Mouse (Mus musculus): ENCODE measurements around the gene Tenm4. TPM values are rescaled to one million over a fixed set of nuclear protein-coding genes. Genes with fewer than 3 reads are reported as not detected.

The Tenm4 gene
- polyA plus RNA-seq, 1 experiment from 2014 or later = 39.7 TPM

DNA sequence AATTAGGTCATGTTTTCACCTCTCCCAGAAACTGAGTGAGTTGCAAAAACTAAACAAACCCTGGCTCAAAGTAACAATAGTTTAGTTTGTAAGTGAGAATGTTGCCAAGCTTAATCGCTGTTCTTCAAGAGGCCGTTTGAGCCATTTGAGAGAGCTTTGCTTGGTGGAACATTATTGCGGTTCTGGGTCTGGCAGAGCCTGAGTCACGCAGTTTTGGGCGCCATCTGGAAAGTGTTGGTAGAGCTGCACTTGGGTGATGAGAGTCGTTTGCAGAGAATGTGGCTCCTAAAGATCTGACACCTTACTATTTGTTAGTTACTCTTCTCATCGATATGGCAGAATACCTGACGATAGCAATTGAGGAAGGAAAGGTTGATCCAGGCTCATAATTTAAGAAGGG, 537.9 kb downstream of the Tenm4 start:
- Histone ChIP-seq H3K27ac (ENCODE audit: low read length) (no peak overlapping the region), H3K4me3 (ENCODE audit: low read length) (no peak overlapping the region), H3K4me2 (replicated peaks; ENCODE audit: low read depth, low read length) (no peak overlapping the region), H3K9ac (replicated peaks; ENCODE audit: low read length) (no peak overlapping the region), H3K36me3 (ENCODE audit: insufficient read depth, low read length) (peaks cover 6% of the 10 kb centered on the region; the same call in 1 of the 2 replicates), H3K9me3 (ENCODE audit: low read length) (no peaks in the 10 kb centered on the region), H3K27me3 (ENCODE audit: insufficient read depth, low read length) (no peaks in the 10 kb centered on the region), H3K4me1 (ENCODE audit: insufficient read depth, low read length) (no peaks in the 10 kb centered on the region)
- ATAC-seq (ENCODE audit: low FRiP score, low TSS enrichment) = no peak
- WGBS = 90% methylated on average over 8 of the region's 8 CpGs

DNA sequence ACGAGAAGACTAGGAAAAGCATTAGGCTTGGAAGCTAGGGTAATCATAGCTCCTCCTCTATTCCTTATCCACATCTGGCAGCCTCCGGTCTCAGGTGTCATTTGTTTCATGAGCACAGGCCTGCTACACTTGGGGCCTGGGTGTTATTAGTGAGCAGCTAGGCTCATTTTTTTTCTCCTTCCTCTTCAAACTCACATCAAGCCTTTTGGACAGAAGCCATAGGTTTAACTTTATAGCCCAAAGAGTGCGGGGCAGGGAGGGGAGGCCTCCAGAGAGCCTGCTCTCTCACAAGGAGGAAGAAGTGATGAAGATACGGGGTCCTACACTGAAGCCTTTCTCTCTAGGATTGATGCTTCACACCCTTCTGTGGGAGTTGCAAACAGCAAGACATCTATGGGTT, 538.8 kb downstream of the Tenm4 start:
- Histone ChIP-seq H3K4me3 (ENCODE audit: low read length) (no peak overlapping the region), H3K4me2 (replicated peaks; ENCODE audit: low read depth, low read length) (no peak overlapping the region), H3K36me3 (ENCODE audit: insufficient read depth, low read length) (peaks cover 6% of the 10 kb centered on the region; the same call in 1 of the 2 replicates), H3K27me3 (ENCODE audit: insufficient read depth, low read length) (no peaks in the 10 kb centered on the region), H3K9ac (replicated peaks; ENCODE audit: low read length) (no peak overlapping the region), H3K9me3 (ENCODE audit: low read length) (no peaks in the 10 kb centered on the region), H3K4me1 (ENCODE audit: insufficient read depth, low read length) (no peaks in the 10 kb centered on the region), H3K27ac (ENCODE audit: low read length) (no peak overlapping the region)
- 72% methylated on average over 4 of the region's 4 CpGs for WGBS
- ATAC-seq (ENCODE audit: low FRiP score, low TSS enrichment) = no peak

DNA sequence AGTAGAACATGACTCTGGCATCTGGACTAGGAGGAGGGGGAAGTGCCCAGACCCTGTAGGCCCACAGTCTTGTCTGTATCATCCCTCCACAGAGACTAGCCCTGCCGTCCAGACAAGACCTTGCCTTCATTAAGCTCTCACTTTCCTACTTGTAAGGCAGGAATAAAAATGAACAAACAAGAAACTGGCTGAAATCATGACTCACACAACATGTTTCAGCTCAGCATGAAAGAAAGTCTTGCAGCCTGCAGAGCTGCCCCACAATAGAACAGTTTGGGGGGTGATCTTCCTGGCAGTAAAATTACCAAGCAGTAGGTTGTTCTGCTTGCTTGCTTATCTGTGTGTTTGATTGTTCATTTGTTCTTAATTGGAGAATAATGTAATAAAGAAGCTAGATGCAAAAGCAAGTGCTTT, 539.6 kb downstream of the Tenm4 start:
- WGBS = 78% methylated on average over 1 of the region's 1 CpGs
- H3K9ac ChIP-seq (replicated peaks; ENCODE audit: low read length) = no peak overlapping the region
- H3K9me3 ChIP-seq (ENCODE audit: low read length) = no peaks in the 10 kb centered on the region
- no peak overlapping the region for H3K4me2 ChIP-seq (replicated peaks; ENCODE audit: low read depth, low read length)
- H3K27me3 ChIP-seq (ENCODE audit: insufficient read depth, low read length) = no peaks in the 10 kb centered on the region
- no peak overlapping the region for H3K4me3 ChIP-seq (ENCODE audit: low read length)
- H3K27ac ChIP-seq (ENCODE audit: low read length) = no peak overlapping the region
- no peaks in the 10 kb centered on the region for H3K4me1 ChIP-seq (ENCODE audit: insufficient read depth, low read length)
- peaks cover 5% of the 10 kb centered on the region; the same call in 1 of the 2 replicates for H3K36me3 ChIP-seq (ENCODE audit: insufficient read depth, low read length)
- no peak for ATAC-seq (ENCODE audit: low FRiP score, low TSS enrichment)

DNA sequence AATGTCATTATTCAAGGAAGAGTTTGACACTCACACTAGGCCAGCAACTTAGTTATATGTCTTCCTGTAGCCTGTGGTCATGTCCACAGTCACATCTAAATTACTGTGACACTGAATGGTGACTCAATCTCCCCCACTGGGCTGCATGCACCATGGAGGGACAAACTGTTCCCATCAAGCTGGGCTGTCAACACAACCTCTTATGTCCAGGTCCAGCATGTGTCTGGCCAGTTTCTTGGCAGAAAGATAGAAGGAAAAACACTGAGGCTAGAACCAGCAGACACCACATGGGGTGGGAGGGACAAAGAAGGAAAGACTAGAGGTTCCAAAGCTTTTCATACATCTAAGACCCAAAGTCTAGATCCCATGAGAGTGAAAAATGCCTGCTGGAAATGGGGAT, 541.8 kb downstream of the Tenm4 start:
- no peak overlapping the region for H3K4me2 ChIP-seq (replicated peaks; ENCODE audit: low read depth, low read length)
- H3K36me3 ChIP-seq (ENCODE audit: insufficient read depth, low read length) = no peaks in the 10 kb centered on the region
- no peak overlapping the region for H3K27ac ChIP-seq (ENCODE audit: low read length)
- H3K4me3 ChIP-seq (ENCODE audit: low read length) = no peak overlapping the region
- ATAC-seq (ENCODE audit: low FRiP score, low TSS enrichment) = peak; percentile 12; the same call in 1 of the 2 replicates
- H3K9me3 ChIP-seq (ENCODE audit: low read length) = no peaks in the 10 kb centered on the region
- H3K27me3 ChIP-seq (ENCODE audit: insufficient read depth, low read length) = no peaks in the 10 kb centered on the region
- no peaks in the 10 kb centered on the region for H3K4me1 ChIP-seq (ENCODE audit: insufficient read depth, low read length)
- no peak overlapping the region for H3K9ac ChIP-seq (replicated peaks; ENCODE audit: low read length)

DNA sequence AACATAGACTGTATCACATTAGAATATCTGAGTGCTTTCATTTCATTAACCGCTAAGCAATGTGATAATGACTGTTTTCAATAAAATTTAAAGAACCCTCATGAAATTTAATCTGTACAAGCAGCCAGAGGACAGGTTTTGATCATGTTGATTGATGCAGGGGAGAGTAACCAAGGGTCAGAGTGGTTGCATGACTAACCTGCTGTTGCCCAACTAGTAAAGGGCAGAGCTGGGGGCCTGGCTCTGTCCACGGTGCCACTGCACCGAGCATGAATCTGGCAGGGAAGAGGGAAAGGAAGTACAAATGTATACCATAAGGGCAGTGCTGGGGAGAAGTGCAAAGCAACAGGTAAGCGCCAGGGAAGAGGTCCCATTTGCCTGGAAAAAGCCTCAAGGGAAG, 545.9 kb downstream of the Tenm4 start:
- 72% methylated on average over 4 of the region's 4 CpGs for WGBS
- Histone ChIP-seq H3K9me3 (ENCODE audit: low read length) (no peaks in the 10 kb centered on the region), H3K27me3 (ENCODE audit: insufficient read depth, low read length) (no peaks in the 10 kb centered on the region), H3K4me2 (replicated peaks; ENCODE audit: low read depth, low read length) (no peak overlapping the region), H3K4me1 (ENCODE audit: insufficient read depth, low read length) (no peaks in the 10 kb centered on the region), H3K36me3 (ENCODE audit: insufficient read depth, low read length) (no peaks in the 10 kb centered on the region), H3K4me3 (ENCODE audit: low read length) (no peak overlapping the region), H3K9ac (replicated peaks; ENCODE audit: low read length) (no peak overlapping the region), H3K27ac (ENCODE audit: low read length) (no peak overlapping the region)
- no peak for ATAC-seq (ENCODE audit: low FRiP score, low TSS enrichment)

DNA sequence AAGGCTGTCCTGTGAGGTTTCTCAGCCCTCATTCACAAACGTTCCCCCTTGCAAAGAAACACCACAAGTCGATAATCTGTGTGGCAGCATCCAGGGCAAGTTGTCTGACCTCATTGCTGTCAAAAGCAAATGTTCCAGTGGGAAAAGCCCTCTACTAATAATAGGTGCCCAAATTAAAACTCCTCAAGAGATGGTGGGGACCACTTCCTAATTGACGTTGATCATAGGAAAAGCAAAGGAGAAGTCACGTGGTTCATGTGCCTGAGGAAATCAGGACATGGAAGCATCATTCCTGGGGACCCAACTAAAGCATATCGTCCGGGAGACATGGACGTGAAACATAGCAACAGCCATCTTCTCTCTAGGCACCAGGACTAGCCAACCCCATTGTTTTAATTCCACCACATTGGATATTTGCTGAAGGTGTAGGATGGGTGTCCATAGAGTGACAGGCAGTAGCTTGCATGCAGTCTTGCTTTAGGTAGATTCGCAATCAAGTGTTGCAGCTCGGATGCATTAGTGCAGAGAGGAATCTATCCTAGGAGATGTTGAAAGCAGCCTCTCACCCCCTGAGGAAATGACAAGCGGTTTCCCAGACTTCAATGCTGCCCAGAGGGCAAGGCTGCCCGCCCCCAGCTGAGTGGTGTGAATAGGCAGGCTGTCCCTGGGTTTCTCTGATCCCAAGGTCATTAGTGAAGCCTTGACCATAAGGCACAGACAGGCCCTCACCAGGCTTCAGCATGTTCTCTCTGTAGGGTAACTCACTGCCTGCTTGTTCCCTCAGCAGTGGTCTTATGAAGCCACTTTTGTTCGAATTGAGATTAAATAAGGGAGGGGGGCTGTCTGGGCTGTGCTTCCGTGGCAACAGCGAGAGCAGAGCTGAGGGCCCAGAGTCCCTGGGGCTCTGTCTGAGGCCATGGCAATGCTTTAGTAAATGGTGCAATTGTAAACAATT, 547.4 kb downstream of the Tenm4 start:
- ATAC-seq (ENCODE audit: low FRiP score, low TSS enrichment) = no peak
- H3K4me1 ChIP-seq (ENCODE audit: insufficient read depth, low read length) = no peaks in the 10 kb centered on the region
- no peak overlapping the region for H3K9ac ChIP-seq (replicated peaks; ENCODE audit: low read length)
- H3K4me3 ChIP-seq (ENCODE audit: low read length) = no peak overlapping the region
- no peaks in the 10 kb centered on the region for H3K36me3 ChIP-seq (ENCODE audit: insufficient read depth, low read length)
- H3K9me3 ChIP-seq (ENCODE audit: low read length) = no peaks in the 10 kb centered on the region
- H3K4me2 ChIP-seq (replicated peaks; ENCODE audit: low read depth, low read length) = no peak overlapping the region
- H3K27me3 ChIP-seq (ENCODE audit: insufficient read depth, low read length) = no peaks in the 10 kb centered on the region
- WGBS = 61% methylated on average over 14 of the region's 14 CpGs
- H3K27ac ChIP-seq (ENCODE audit: low read length) = no peak overlapping the region

DNA sequence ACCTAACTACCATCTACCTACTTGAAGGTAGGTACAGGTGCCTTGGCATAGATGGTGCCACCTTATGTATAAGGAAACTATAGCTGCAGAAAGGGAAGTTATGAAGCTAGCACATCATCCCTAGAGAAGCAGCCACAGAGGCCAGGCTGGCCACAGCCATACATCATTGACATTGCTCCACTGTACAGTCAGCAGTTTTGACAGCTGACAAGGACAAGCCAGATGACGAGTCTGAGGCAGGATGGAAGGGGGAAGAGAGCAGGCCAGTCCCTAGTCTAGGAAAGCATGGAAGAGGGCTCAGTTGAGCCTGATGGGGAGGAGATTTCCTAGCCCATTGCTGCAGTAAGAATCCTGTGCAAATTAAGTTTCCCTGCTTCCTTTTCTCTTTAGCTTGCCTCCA, 548.9 kb downstream of the Tenm4 start:
- no peak for ATAC-seq (ENCODE audit: low FRiP score, low TSS enrichment)
- Histone ChIP-seq H3K4me1 (ENCODE audit: insufficient read depth, low read length) (no peaks in the 10 kb centered on the region), H3K36me3 (ENCODE audit: insufficient read depth, low read length) (no peaks in the 10 kb centered on the region), H3K4me3 (ENCODE audit: low read length) (no peak overlapping the region), H3K9ac (replicated peaks; ENCODE audit: low read length) (no peak overlapping the region), H3K27ac (ENCODE audit: low read length) (no peak overlapping the region), H3K27me3 (ENCODE audit: insufficient read depth, low read length) (no peaks in the 10 kb centered on the region), H3K9me3 (ENCODE audit: low read length) (no peaks in the 10 kb centered on the region), H3K4me2 (replicated peaks; ENCODE audit: low read depth, low read length) (no peak overlapping the region)
- WGBS = 50% methylated on average over 1 of the region's 1 CpGs

DNA sequence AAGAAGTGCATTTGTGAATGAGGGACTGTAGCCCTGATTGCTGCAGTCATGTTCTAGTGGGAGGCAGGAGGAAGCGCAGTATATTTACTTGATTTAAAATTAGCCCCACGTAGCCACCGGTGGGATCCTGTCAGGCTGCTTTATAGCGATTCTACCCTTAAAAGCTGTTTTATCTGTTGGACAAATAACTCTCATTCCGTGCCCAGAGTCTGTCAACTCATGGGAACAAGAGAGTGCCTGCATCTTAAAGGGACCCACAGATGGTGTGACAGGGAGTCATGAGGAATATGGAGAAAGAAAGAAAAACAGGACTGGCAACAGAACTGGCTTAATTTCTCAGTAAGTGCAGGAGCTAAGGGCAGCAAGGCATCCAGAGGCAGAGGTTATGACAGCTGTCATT, 549.4 kb downstream of the Tenm4 start:
- H3K4me3 ChIP-seq (ENCODE audit: low read length) = no peak overlapping the region
- H3K36me3 ChIP-seq (ENCODE audit: insufficient read depth, low read length) = no peaks in the 10 kb centered on the region
- H3K9ac ChIP-seq (replicated peaks; ENCODE audit: low read length) = no peak overlapping the region
- no peak overlapping the region for H3K27ac ChIP-seq (ENCODE audit: low read length)
- H3K4me1 ChIP-seq (ENCODE audit: insufficient read depth, low read length) = no peaks in the 10 kb centered on the region
- no peak overlapping the region for H3K4me2 ChIP-seq (replicated peaks; ENCODE audit: low read depth, low read length)
- H3K27me3 ChIP-seq (ENCODE audit: insufficient read depth, low read length) = no peaks in the 10 kb centered on the region
- ATAC-seq (ENCODE audit: low FRiP score, low TSS enrichment) = no peak
- WGBS = 47% methylated on average over 5 of the region's 5 CpGs
- H3K9me3 ChIP-seq (ENCODE audit: low read length) = no peaks in the 10 kb centered on the region

DNA sequence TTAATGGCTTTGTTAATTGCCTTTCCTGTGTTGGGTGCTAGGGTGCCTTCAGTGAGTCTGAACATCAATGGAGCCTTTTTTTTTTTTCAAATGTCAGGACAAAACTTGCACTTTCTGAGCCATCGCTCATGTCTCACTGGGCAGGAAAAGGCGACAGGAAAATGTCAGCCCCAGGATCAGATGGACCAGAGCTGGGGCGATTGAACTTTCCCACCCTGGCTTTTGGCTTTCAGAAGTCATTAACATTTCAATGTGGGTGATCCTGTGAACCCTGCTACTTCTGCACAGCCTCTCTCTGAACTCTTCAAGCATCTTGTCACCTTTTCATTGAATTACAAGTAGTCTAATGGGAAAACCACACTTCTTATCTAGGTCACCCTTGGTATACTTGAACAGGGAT, 551.8 kb downstream of the Tenm4 start:
- Histone ChIP-seq H3K27me3 (ENCODE audit: insufficient read depth, low read length) (no peaks in the 10 kb centered on the region), H3K4me3 (ENCODE audit: low read length) (no peak overlapping the region), H3K36me3 (ENCODE audit: insufficient read depth, low read length) (no peaks in the 10 kb centered on the region), H3K9me3 (ENCODE audit: low read length) (no peaks in the 10 kb centered on the region), H3K9ac (replicated peaks; ENCODE audit: low read length) (no peak overlapping the region), H3K4me1 (ENCODE audit: insufficient read depth, low read length) (no peaks in the 10 kb centered on the region), H3K27ac (ENCODE audit: low read length) (no peak overlapping the region), H3K4me2 (replicated peaks; ENCODE audit: low read depth, low read length) (no peak overlapping the region)
- no peak for ATAC-seq (ENCODE audit: low FRiP score, low TSS enrichment)
- WGBS = 46% methylated on average over 3 of the region's 3 CpGs

DNA sequence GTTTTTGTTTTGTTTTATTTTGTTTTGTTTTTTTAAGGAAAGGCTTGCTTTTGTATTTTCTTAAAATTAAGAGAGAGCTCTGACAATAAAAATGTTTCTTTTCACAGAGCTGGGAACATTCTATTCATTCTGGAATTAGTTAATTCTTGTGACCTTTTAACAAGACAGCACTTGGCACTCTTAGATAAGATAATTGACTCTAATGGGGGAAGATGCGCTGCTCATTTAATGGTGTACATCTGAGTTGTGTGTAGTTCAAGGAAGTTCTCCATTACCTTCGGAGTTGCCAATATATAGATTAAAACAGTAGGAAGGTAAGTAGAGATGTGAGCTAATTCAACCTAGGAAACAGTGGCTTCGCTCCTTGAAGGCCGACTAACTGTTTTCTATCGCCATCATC, 554.6 kb downstream of the Tenm4 start:
- H3K4me1 ChIP-seq (ENCODE audit: insufficient read depth, low read length) = no peaks in the 10 kb centered on the region
- no peak for ATAC-seq (ENCODE audit: low FRiP score, low TSS enrichment)
- 95% methylated on average over 5 of the region's 5 CpGs for WGBS
- no peaks in the 10 kb centered on the region for H3K9me3 ChIP-seq (ENCODE audit: low read length)
- H3K9ac ChIP-seq (replicated peaks; ENCODE audit: low read length) = no peak overlapping the region
- H3K4me2 ChIP-seq (replicated peaks; ENCODE audit: low read depth, low read length) = no peak overlapping the region
- no peaks in the 10 kb centered on the region for H3K27me3 ChIP-seq (ENCODE audit: insufficient read depth, low read length)
- H3K27ac ChIP-seq (ENCODE audit: low read length) = no peak overlapping the region
- H3K4me3 ChIP-seq (ENCODE audit: low read length) = no peak overlapping the region
- H3K36me3 ChIP-seq (ENCODE audit: insufficient read depth, low read length) = peaks cover 9% of the 10 kb centered on the region; the same call in 1 of the 2 replicates

Data from kidney, embryonic 16.5 days (tissue).